Mouse (Mus musculus) spleen, adult 2 months (tissue): Measurements from ENCODE around the gene Stard3.

Experiments used
- CTCF ChIP-seq: fragments of 200-500 bp; IDR thresholded peaks from 2 replicates; pipeline ENCODE4 v1.5.1; 2011; ENCODE audit warnings: mild to moderate bottlenecking, inconsistent platforms; ENCODE audit not compliant: insufficient read depth, insufficient read length, insufficient replicate concordance; ENCODE audit errors: extremely low read depth
- POLR2A ChIP-seq: fragments of 200-500 bp; IDR thresholded peaks from 2 replicates; pipeline ENCODE4 v1.6.1; 2011; ENCODE audit warnings: low read depth, low read length, inconsistent platforms

- TF ChIP-seq CTCF (no peak), POLR2A (no peak)
Measured at GRCm38 (mm10) chr11:98380106-98380505, 21.9 kb downstream of the Stard3 start.
